Mouse (Mus musculus): ENCODE results near the gene Angptl7.

DNA sequence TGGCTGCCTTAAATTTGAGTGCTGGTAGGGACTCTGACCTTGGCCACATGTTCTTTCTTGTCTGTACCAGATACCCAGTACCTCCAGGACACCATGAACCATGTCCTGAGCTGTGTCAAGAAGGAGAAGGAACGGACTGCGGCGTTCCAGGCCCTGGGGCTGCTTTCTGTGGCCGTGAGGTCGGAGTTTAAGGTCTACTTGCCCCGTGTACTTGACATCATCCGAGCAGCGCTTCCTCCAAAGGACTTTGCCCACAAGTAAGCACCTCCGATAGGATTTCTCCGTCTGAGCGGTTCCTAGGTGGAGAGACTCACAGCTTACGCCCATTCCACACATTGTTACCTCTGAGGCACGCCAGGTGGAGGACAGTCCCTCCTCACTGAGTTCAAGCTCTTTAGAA lies 37.5 kb downstream of the Angptl7 start:
- TF ChIP-seq CTCF (IDR thresholded peaks at IDR 0.05; ENCODE audit: borderline replicate concordance, insufficient read depth, low read length) (no peak), POLR2A (IDR thresholded peaks at IDR 0.05; ENCODE audit: low read depth, low read length) (no peak)
